Mouse (Mus musculus) spleen, adult 2 months (tissue): ENCODE measurements at regions not wholly inside any gene's neighbourhood (a gene's known extent, or its start where the extent isn't known, plus 50 kb on each side); places are given as distances from the start of the nearest gene placed in this dataset.

ENCODE experiments used
- DNase-seq, 2 experiments: peaks; one replicate each; pipeline versions ENCODE4 v3.0.0 to v3.0.0-alpha.2; 2012 to 2021; ENCODE audit warnings: low spot score in 2 of 2, low read depth in 1 of 2
- H3K27ac ChIP-seq: fragments of 200-500 bp; 2 replicates; pipeline ENCODE4 v1.5.1; 2012; ENCODE audit warnings: low read length, inconsistent platforms; ENCODE audit not compliant: insufficient read depth
- H3K27me3 ChIP-seq: fragments of 200-500 bp; 2 replicates; pipeline ENCODE4 v1.6.1; 2012; ENCODE audit warnings: mild to moderate bottlenecking, moderate library complexity, low read length, inconsistent platforms; ENCODE audit not compliant: control insufficient read depth, insufficient read depth
- H3K36me3 ChIP-seq: fragments of 200-500 bp; 2 replicates; pipeline ENCODE4 v1.6.1; 2012; ENCODE audit warnings: mild to moderate bottlenecking, low read length, inconsistent platforms; ENCODE audit not compliant: control insufficient read depth, insufficient read depth
- H3K4me1 ChIP-seq: fragments of 200-500 bp; 2 replicates; pipeline ENCODE4 v1.6.1; 2011; ENCODE audit warnings: inconsistent platforms; ENCODE audit not compliant: control insufficient read depth, insufficient read depth, insufficient read length
- H3K4me3 ChIP-seq: fragments of 200-500 bp; 2 replicates; pipeline ENCODE4 v1.5.1; 2011; ENCODE audit warnings: mild to moderate bottlenecking, inconsistent platforms; ENCODE audit not compliant: insufficient read depth, insufficient read length; ENCODE audit errors: extremely low read depth
- CTCF ChIP-seq: fragments of 200-500 bp; IDR thresholded peaks from 2 replicates; pipeline ENCODE4 v1.5.1; 2011; ENCODE audit warnings: mild to moderate bottlenecking, inconsistent platforms; ENCODE audit not compliant: insufficient read depth, insufficient read length, insufficient replicate concordance; ENCODE audit errors: extremely low read depth
- POLR2A ChIP-seq: fragments of 200-500 bp; IDR thresholded peaks from 2 replicates; pipeline ENCODE4 v1.6.1; 2011; ENCODE audit warnings: low read depth, low read length, inconsistent platforms
- WGBS: fragments of 180-500 bp; shearing (Covaris S2); methylation state at CpG from one replicate; pipeline ENCODE4 v1.1.7; 2018; 5-methylcytosine and 5-hydroxymethylcytosine counted together

DNA sequence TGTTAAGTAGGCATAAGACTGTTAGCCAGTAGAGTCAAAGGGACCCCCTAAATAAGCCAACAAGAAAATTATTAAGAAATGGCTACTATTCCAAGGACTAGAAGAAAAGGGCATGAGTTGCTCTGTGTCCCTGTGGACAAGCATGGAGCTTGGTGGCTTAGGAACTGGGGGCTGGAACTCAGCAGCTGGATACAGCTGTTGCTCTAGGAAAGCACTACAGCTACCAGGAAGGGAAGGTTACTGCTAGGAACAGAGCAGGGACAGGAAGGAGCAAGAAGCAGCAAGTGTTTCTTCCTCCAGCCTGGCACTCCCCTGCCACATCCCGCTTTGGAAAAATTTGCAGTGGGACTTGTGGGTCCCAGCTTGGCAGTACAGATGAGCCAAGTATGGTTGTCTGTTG lies 95.0 kb upstream of the Stc2 start:
- Histone ChIP-seq H3K27ac (no peak overlapping the region), H3K27me3 (no peaks in the 10 kb centered on the region), H3K36me3 (no peaks in the 10 kb centered on the region), H3K4me1 (no peaks in the 10 kb centered on the region), H3K4me3 (no peak overlapping the region)
- no peak for DNase-seq
- TF ChIP-seq POLR2A (no peak), CTCF (no peak)
- WGBS, result 81% methylated on average over 1 of the region's 1 CpGs

- Histone ChIP-seq H3K27ac (no peak overlapping the region), H3K4me1 (no peaks in the 10 kb centered on the region), H3K4me3 (no peak overlapping the region), H3K27me3 (no peaks in the 10 kb centered on the region), H3K36me3 (no peaks in the 10 kb centered on the region)
- DNase-seq, result no peak
- no peak for TF ChIP-seq CTCF
- no peak for TF ChIP-seq POLR2A
These were observed 92.6 kb upstream of the Stc2 start for GRCm38 (mm10) chr11:31462440-31462839.

- TF ChIP-seq POLR2A, result no peak
- no peak for TF ChIP-seq CTCF
- Histone ChIP-seq H3K4me1 (no peaks in the 10 kb centered on the region), H3K4me3 (no peak overlapping the region), H3K27ac (no peak overlapping the region), H3K36me3 (no peaks in the 10 kb centered on the region), H3K27me3 (no peaks in the 10 kb centered on the region)
- WGBS, result 82% methylated on average over 4 of the region's 4 CpGs
- DNase-seq, result no peak
These were observed 92.0 kb upstream of the Stc2 start for GRCm38 (mm10) chr11:31461824-31462223.

GRCm38 (mm10) chr11:31461348-31461747 lies 91.5 kb upstream of the Stc2 start:
- no peaks in the 10 kb centered on the region for H3K27me3 ChIP-seq
- H3K4me1 ChIP-seq, result no peaks in the 10 kb centered on the region
- no peak overlapping the region for H3K4me3 ChIP-seq
- no peak for TF ChIP-seq POLR2A
- TF ChIP-seq CTCF, result no peak
- 76% methylated on average over 3 of the region's 3 CpGs for WGBS
- no peak overlapping the region for H3K27ac ChIP-seq
- no peak for DNase-seq
- no peaks in the 10 kb centered on the region for H3K36me3 ChIP-seq

DNA sequence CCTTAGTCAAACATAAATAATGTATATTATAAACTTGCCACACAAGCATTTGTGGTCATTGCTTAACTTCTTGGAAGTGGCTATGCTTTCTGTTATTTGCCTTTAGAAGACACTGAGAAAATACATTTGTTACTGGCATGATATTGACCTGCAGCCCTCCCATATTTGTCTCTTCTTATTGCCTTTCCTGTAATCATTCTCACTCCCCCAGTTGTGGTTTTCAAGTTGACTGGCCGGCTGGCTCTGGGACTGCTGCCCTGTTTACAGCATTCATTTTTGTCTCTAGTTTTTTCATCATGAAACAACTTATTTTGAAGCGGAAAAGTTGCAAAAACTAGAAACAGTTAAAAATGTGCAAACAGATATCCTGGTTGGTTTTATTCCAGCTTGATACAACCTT lies 57.5 kb upstream of the Stc2 start:
- Histone ChIP-seq H3K27ac (no peak overlapping the region), H3K4me3 (no peak overlapping the region), H3K36me3 (no peaks in the 10 kb centered on the region), H3K4me1 (no peaks in the 10 kb centered on the region), H3K27me3 (no peaks in the 10 kb centered on the region)
- no peak for TF ChIP-seq CTCF
- TF ChIP-seq POLR2A, result no peak
- 73% methylated on average over 2 of the region's 2 CpGs for WGBS
- no peak for DNase-seq
